Mouse (Mus musculus) midbrain, postnatal 0 days (tissue): ENCODE measurements at regions not wholly inside any gene's neighbourhood (a gene's known extent, or its start where the extent isn't known, plus 50 kb on each side); places are given as distances from the start of the nearest gene placed in this dataset.

ENCODE experiments used
- ATAC-seq: fragments of 200-750 bp; cut with Nextera tagmentation; 2 replicates; pipeline ENCODE4 v1.8.0; 2017; ENCODE audit warnings: moderate number of reproducible peaks, mild to moderate bottlenecking, moderate TSS enrichment, moderate library complexity; ENCODE audit not compliant: low FRiP score
- DNase-seq: peaks from one replicate; pipeline ENCODE4 v3.0.0-alpha.2; 2015; ENCODE audit warnings: low spot score
- H3K27ac ChIP-seq: fragments of 300-500 bp; sonication (generic); 2 replicates; pipeline ENCODE4 v1.5.1; 2014; ENCODE audit warnings: low read depth, mild to moderate bottlenecking, low read length, mixed read lengths
- H3K27me3 ChIP-seq: fragments of 300-500 bp; sonication (generic); 2 replicates; pipeline ENCODE4 v1.6.1; 2014; ENCODE audit warnings: low read length, control low read depth, mixed read lengths; ENCODE audit not compliant: insufficient read depth
- H3K36me3 ChIP-seq: fragments of 300-500 bp; sonication (generic); 2 replicates; pipeline ENCODE4 v1.6.1; 2014; ENCODE audit warnings: low read length, control low read depth, mixed read lengths; ENCODE audit not compliant: insufficient read depth
- H3K4me1 ChIP-seq: fragments of 300-500 bp; sonication (generic); 2 replicates; pipeline ENCODE4 v1.6.1; 2014; ENCODE audit warnings: mild to moderate bottlenecking, control low read depth, antibody characterized with exemption, low read length, mixed read lengths; ENCODE audit not compliant: insufficient read depth
- H3K4me2 ChIP-seq: fragments of 300-500 bp; sonication (generic); 2 replicates; pipeline ENCODE4 v1.6.1; 2014; ENCODE audit warnings: low read depth, mild to moderate bottlenecking, low read length, mixed read lengths; ENCODE audit not compliant: poor library complexity, severe bottlenecking
- H3K4me3 ChIP-seq: fragments of 300-500 bp; sonication (generic); 2 replicates; pipeline ENCODE4 v1.5.1; 2014; ENCODE audit warnings: low read depth, mild to moderate bottlenecking, low read length, moderate library complexity
- H3K9ac ChIP-seq: fragments of 300-500 bp; sonication (generic); replicated peaks from 2 replicates; pipeline ENCODE4 v1.6.1; 2014; ENCODE audit warnings: mild to moderate bottlenecking, low read length, moderate library complexity, mixed read lengths; ENCODE audit not compliant: poor library complexity, severe bottlenecking
- H3K9me3 ChIP-seq: fragments of 300-500 bp; sonication (generic); 2 replicates; pipeline ENCODE4 v1.6.1; 2016; ENCODE audit warnings: low read length, control low read depth
- CTCF ChIP-seq: IDR thresholded peaks from 2 replicates; pipeline ENCODE4 v1.5.1; 2016; ENCODE audit warnings: antibody characterized with exemption, mild to moderate bottlenecking
- WGBS: fragments of 180-500 bp; shearing (Covaris S2); extraction: QIAGEN DNeasy Blood & Tissue Kit; methylation state at CpG from one replicate; pipeline ENCODE4 v1.1.7; 2014; 5-methylcytosine and 5-hydroxymethylcytosine counted together

DNA sequence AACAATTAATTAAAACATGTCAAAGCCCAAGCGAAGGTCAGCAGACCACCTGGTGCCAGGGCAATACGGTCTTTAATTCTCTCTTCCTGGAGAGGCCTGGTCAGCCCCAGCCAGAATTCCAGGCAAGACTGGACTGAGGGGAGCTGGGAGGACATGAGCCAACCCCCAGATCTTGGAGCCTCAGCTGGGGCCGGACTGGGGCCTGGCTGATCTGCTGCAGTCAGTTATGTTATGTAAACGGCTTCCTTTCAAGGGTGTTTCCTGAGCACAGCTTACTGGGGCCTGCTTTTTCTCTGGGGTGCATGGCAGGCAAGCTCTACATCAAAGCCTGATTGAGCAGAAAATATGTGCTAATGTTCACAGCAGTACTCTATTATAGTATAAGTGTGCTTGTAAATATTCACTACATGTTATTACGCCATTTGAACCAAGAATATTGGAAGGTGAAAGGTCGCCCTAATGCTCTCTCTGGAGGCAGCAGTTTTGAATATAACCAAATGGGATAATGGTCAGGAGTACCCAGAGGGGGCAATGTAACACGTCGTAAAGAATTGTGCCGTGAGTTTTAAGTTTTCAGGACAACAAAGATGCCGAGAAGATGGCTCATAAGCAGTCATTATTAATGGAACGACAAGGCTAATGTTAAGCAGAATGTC lies 96.5 kb upstream of the Mgmt start:
- Histone ChIP-seq H3K4me1 (no peaks in the 10 kb centered on the region), H3K27me3 (no peaks in the 10 kb centered on the region), H3K36me3 (no peaks in the 10 kb centered on the region), H3K9me3 (no peaks in the 10 kb centered on the region), H3K4me3 (no peak overlapping the region), H3K27ac (no peak overlapping the region), H3K9ac (no peak overlapping the region), H3K4me2 (no peak overlapping the region)
- DNase-seq (no peak), ATAC-seq (no peak)
- no peak for TF ChIP-seq CTCF
- WGBS = 34% methylated on average over 11 of the region's 11 CpGs

DNA sequence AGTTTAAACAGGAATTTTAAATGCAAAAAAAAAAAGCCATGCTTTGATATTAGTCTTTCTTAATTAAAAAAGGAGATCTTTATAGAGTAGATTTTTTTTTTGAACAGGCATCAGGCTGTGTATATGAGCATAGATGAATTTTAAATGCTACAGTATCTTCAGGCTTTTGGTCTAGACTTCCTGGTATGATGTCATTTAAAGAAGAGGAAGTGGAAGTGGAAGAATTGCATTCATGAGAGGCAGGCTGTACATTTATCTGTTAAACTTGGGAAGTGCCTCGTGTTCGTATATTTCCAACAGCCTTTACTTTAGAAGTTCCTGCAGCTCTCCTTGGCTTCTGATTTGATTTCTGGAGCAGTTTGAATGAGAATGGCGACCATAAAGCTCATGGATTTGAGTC lies 95.8 kb upstream of the Mgmt start:
- no peaks in the 10 kb centered on the region for H3K9me3 ChIP-seq

DNA sequence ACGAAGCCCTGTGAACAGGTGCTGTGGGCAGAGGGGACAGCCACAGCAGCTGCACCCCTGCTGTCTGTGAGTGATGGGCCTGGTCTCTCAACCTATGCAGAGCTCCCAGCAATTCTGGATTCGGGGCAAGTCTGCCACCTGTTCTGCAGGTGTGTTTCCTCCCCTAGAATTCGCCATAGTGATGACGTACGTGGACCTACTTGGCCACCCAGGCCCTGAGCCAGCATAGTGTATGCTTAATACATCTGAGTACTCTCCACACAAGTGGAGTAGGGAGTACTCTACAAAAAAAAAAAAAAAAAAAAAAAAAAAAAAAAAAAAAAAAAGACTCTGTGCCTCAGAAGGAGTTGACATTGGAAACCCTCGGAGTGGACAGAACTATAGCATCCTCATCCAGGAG lies 87.3 kb upstream of the Mgmt start:
- Histone ChIP-seq H3K36me3 (no peaks in the 10 kb centered on the region), H3K9me3 (no peaks in the 10 kb centered on the region), H3K4me1 (no peaks in the 10 kb centered on the region), H3K4me3 (no peak overlapping the region), H3K27ac (no peak overlapping the region), H3K27me3 (no peaks in the 10 kb centered on the region), H3K9ac (no peak overlapping the region), H3K4me2 (no peak overlapping the region)
- ATAC-seq (no peak), DNase-seq (no peak)
- 93% methylated on average over 6 of the region's 6 CpGs for WGBS
- no peak for TF ChIP-seq CTCF

More for the DNA sequence above, 95.8 kb upstream of the Mgmt start:
- Histone ChIP-seq H3K4me3 (no peak overlapping the region), H3K36me3 (no peaks in the 10 kb centered on the region), H3K9ac (no peak overlapping the region), H3K4me1 (no peaks in the 10 kb centered on the region), H3K27ac (no peak overlapping the region), H3K27me3 (no peaks in the 10 kb centered on the region), H3K4me2 (no peak overlapping the region)
- DNase-seq (no peak), ATAC-seq (no peak)
- no peak for TF ChIP-seq CTCF
- 87% methylated on average over 3 of the region's 3 CpGs for WGBS

DNA sequence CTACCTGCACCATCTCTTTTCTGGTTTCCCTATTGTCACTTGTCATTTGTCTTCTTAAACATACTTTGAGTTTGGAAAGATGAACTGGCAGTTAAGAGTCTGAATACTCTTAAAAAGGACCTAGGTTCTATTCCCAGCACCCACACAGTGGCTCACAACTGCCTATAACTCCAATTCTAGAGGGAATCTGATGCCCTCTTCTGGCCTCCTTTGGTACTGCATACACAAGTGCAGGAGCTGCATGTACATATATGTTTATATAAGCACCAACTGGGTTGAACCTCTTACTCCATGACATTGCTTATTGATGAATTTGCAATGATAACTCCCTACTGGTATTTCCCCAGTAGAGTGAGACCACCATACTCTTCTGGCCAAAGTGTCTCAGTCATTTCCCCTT lies 86.4 kb upstream of the Mgmt start:
- no peaks in the 10 kb centered on the region for H3K9me3 ChIP-seq
- TF ChIP-seq CTCF = peak; percentile 19; the same call in 1 of the 2 replicates
- H3K4me2 ChIP-seq = no peak overlapping the region
- ATAC-seq (no peak), DNase-seq (no peak)
- no peaks in the 10 kb centered on the region for H3K36me3 ChIP-seq
- H3K9ac ChIP-seq = no peak overlapping the region
- no peak overlapping the region for H3K27ac ChIP-seq
- no peaks in the 10 kb centered on the region for H3K27me3 ChIP-seq
- no peak overlapping the region for H3K4me3 ChIP-seq
- no peaks in the 10 kb centered on the region for H3K4me1 ChIP-seq

DNA sequence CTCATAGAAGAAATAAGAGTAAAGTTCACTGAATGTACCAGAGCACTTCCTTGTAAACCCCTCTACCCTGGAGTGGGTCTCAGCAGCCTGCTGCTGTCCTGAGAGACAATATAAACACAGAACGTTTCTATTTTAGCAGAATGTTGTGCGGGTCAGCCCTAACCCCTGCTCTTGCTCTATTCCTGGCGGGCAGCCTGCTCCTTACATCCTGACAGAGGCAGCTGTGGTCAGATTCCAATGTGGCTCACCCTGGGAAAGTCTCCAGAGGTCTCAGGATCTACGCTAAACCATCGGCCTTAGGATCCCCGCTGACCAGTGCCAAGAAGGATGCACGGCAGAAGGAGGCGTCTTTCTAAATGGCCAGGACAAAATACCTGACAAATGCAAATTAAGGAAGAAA lies 84.8 kb upstream of the Mgmt start:
- TF ChIP-seq CTCF = no peak
- H3K4me2 ChIP-seq = no peak overlapping the region
- 74% methylated on average over 8 of the region's 8 CpGs for WGBS

DNA sequence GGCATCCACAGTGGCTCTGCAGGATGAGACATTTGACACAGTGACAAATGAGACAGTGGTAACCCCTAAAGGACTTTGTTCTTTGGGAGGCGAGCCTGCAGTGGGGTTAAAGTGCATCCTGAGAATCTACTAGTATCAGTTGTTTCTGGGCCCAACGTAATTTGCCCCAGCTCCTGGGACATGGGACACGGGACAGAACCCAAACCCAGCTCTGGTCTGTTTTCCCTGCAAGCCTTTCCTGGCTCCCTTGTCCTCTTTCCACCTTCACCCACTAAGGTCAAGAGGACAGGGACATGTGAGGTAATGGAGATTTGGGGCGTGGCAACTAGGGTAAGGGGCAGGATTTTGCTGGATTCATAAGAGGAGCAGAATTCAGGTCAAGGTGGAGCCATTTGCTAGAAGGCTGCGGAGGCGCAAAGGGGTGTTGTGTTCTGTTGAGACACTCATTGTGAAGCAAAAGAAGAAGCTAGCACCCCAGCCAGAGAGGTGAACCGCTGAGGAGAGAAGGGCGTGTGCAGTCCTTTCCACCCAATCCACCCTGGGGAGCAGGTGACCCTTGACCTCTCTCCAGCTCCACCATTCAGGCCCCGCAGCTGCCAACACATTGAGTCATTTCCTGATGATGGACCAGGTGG lies 80.6 kb upstream of the Mgmt start:
- DNase-seq (no peak), ATAC-seq (no peak)
- H3K4me3 ChIP-seq = no peak overlapping the region
- TF ChIP-seq CTCF = no peak
- H3K9me3 ChIP-seq = no peaks in the 10 kb centered on the region
- H3K4me2 ChIP-seq = no peak overlapping the region
- WGBS = 89% methylated on average over 9 of the region's 9 CpGs
- H3K9ac ChIP-seq = no peak overlapping the region
- H3K27ac ChIP-seq = no peak overlapping the region
- H3K27me3 ChIP-seq = no peaks in the 10 kb centered on the region
- H3K36me3 ChIP-seq = no peaks in the 10 kb centered on the region
- H3K4me1 ChIP-seq = no peaks in the 10 kb centered on the region

More for the DNA sequence above, 84.8 kb upstream of the Mgmt start:
- no peak overlapping the region for H3K4me3 ChIP-seq
- H3K27me3 ChIP-seq = no peaks in the 10 kb centered on the region
- no peak overlapping the region for H3K27ac ChIP-seq
- H3K9me3 ChIP-seq = no peaks in the 10 kb centered on the region
- ATAC-seq = no peak
- DNase-seq = no peak
- H3K4me1 ChIP-seq = no peaks in the 10 kb centered on the region
- no peak overlapping the region for H3K9ac ChIP-seq
- H3K36me3 ChIP-seq = no peaks in the 10 kb centered on the region
